Mouse (Mus musculus) adipocyte (in vitro differentiated cells): ENCODE results near the gene Errfi1.

Source experiments
- DNase-seq: peaks from one replicate; pipeline ENCODE4 v3.0.0-alpha.2; 2016; ENCODE audit warnings: low spot score

Gene Errfi1

GRCm38 (mm10) chr4:150915181-150915906 lies 61.6 kb downstream of the Errfi1 start:
- DNase-seq, result no peak

- DNase-seq, result no peak
Observed at GRCm38 (mm10) chr4:150917336-150918027, 63.8 kb downstream of the Errfi1 start.
